Mouse (Mus musculus) lung, embryonic 16.5 days (tissue): ENCODE data around the gene Gpr132. TPM values are rescaled to one million over a fixed set of nuclear protein-coding genes. Genes with fewer than 3 reads are reported as not detected.

Source experiments
- ATAC-seq: fragments of 200-750 bp; cut with Nextera tagmentation; 2 replicates; pipeline ENCODE4 v1.8.0; 2017; ENCODE audit warnings: low read depth, mild to moderate bottlenecking, moderate library complexity
- H3K27ac ChIP-seq: fragments of 300-500 bp; sonication (generic); 2 replicates; pipeline ENCODE4 v1.5.1; 2014; ENCODE audit warnings: mild to moderate bottlenecking, control low read depth, low read length
- H3K27me3 ChIP-seq: fragments of 300-500 bp; sonication (generic); 2 replicates; pipeline ENCODE4 v1.6.1; 2014; ENCODE audit warnings: low read depth, low read length, mixed read lengths; ENCODE audit not compliant: control insufficient read depth, insufficient read depth
- H3K36me3 ChIP-seq: fragments of 300-500 bp; sonication (generic); 2 replicates; pipeline ENCODE4 v1.6.1; 2014; ENCODE audit warnings: low read length; ENCODE audit not compliant: control insufficient read depth, insufficient read depth
- H3K4me1 ChIP-seq: fragments of 300-500 bp; sonication (generic); replicated peaks from 2 replicates; pipeline ENCODE4 v1.6.1; 2014; ENCODE audit warnings: low read length, mixed read lengths; ENCODE audit not compliant: control insufficient read depth, insufficient read depth
- H3K4me2 ChIP-seq: fragments of 300-500 bp; sonication (generic); 2 replicates; pipeline ENCODE4 v1.6.1; 2014; ENCODE audit warnings: low read depth, low read length, control low read depth
- H3K4me3 ChIP-seq: fragments of 300-500 bp; sonication (generic); 2 replicates; pipeline ENCODE4 v1.5.1; 2014; ENCODE audit warnings: mild to moderate bottlenecking, low read length, control low read depth
- H3K9ac ChIP-seq: fragments of 300-500 bp; sonication (generic); 2 replicates; pipeline ENCODE4 v1.6.1; 2014; ENCODE audit warnings: low read length, control low read depth
- H3K9me3 ChIP-seq: fragments of 300-500 bp; sonication (generic); 2 replicates; pipeline ENCODE4 v1.6.1; 2016; ENCODE audit warnings: low read length; ENCODE audit not compliant: control insufficient read depth
- WGBS: fragments of 180-500 bp; shearing (Covaris S2); extraction: QIAGEN DNeasy Blood & Tissue Kit; methylation state at CpG from one replicate; pipeline ENCODE4 v1.1.7; 2014; 5-methylcytosine and 5-hydroxymethylcytosine counted together
- polyA plus RNA-seq: library from polyadenylated mRNA; unstranded; fragments of >200 nt; fragmentation: Nextera tagmentation; extraction: Ambion mirVana; gene quantifications from 2 replicates; pipeline ENCODE4 v1.2.1, GENCODE M21; 2015

Gene Gpr132
- polyA plus RNA-seq, 1 experiment from 2014 or later: 0.15 TPM

GRCm38 (mm10) chr12:112830141-112830540 is 37.9 kb downstream of the Gpr132 start:
- Histone ChIP-seq H3K9me3 (no peaks in the 10 kb centered on the region), H3K4me1 (peaks cover 33% of the 10 kb centered on the region), H3K4me3 (peak overlapping the region; percentile 61), H3K4me2 (peak overlapping the region; percentile 62), H3K27me3 (no peaks in the 10 kb centered on the region), H3K36me3 (peaks cover 5% of the 10 kb centered on the region; the same call in 1 of the 2 replicates), H3K27ac (peak overlapping the region; percentile 34), H3K9ac (peak overlapping the region; percentile 75)
- ATAC-seq: no peak
- WGBS: 11% methylated on average over 2 of the region's 2 CpGs

GRCm38 (mm10) chr12:112829244-112829864 is 38.7 kb downstream of the Gpr132 start, which contains the start of gene Cdca4:
Gene Cdca4 (minus strand): TSS chr12:112829423.
- H3K4me2 ChIP-seq: peak within 1 kb of the TSS; percentile 68
- WGBS: 2% methylated on average over 46 of the region's 72 CpGs
- peak; percentile 98 for ATAC-seq
- peak within 1 kb of the TSS; percentile 95 for H3K4me3 ChIP-seq
- peak within 1 kb of the TSS; percentile 99 for H3K9ac ChIP-seq
- H3K36me3 ChIP-seq: peaks cover 5% of the 10 kb centered on the region
- peak within 1 kb of the TSS; percentile 92 for H3K27ac ChIP-seq
- H3K9me3 ChIP-seq: no peaks in the 10 kb centered on the region
- H3K27me3 ChIP-seq: no peaks in the 10 kb centered on the region
- H3K4me1 ChIP-seq: peaks cover 36% of the 10 kb centered on the region

GRCm38 (mm10) chr12:112828501-112829243 is 39.4 kb downstream of the Gpr132 start:
- H3K27me3 ChIP-seq: no peaks in the 10 kb centered on the region
- H3K4me2 ChIP-seq: peak overlapping the region; percentile 68
- under 1% methylated on average over 37 of the region's 51 CpGs for WGBS
- peak; percentile 86 for ATAC-seq
- H3K4me3 ChIP-seq: peak overlapping the region; percentile 95
- peaks cover 5% of the 10 kb centered on the region for H3K36me3 ChIP-seq
- no peaks in the 10 kb centered on the region for H3K9me3 ChIP-seq
- H3K27ac ChIP-seq: peak overlapping the region; percentile 92
- H3K9ac ChIP-seq: peak overlapping the region; percentile 99
- H3K4me1 ChIP-seq: peaks cover 39% of the 10 kb centered on the region

GRCm38 (mm10) chr12:112825901-112826300 is 42.1 kb downstream of the Gpr132 start:
- no peak for ATAC-seq
- no peaks in the 10 kb centered on the region for H3K9me3 ChIP-seq
- peaks cover 44% of the 10 kb centered on the region for H3K4me1 ChIP-seq
- H3K36me3 ChIP-seq: peaks cover 14% of the 10 kb centered on the region
- no peak overlapping the region for H3K27ac ChIP-seq
- H3K9ac ChIP-seq: 0 out of 2 replicates have a peak overlapping the region, but pooled peaks have one; percentile 16
- H3K4me2 ChIP-seq: no peak overlapping the region
- H3K27me3 ChIP-seq: no peaks in the 10 kb centered on the region
- no peak overlapping the region for H3K4me3 ChIP-seq
- WGBS: 66% methylated on average over 5 of the region's 5 CpGs

GRCm38 (mm10) chr12:112823221-112823620 is 44.8 kb downstream of the Gpr132 start:
- Histone ChIP-seq H3K27ac (no peak overlapping the region), H3K9me3 (no peaks in the 10 kb centered on the region), H3K4me1 (peaks cover 37% of the 10 kb centered on the region), H3K27me3 (no peaks in the 10 kb centered on the region), H3K9ac (0 out of 2 replicates have a peak overlapping the region, but pooled peaks have one; percentile 8), H3K36me3 (peaks cover 33% of the 10 kb centered on the region), H3K4me3 (no peak overlapping the region), H3K4me2 (no peak overlapping the region)
- WGBS: 50% methylated on average over 4 of the region's 4 CpGs
- ATAC-seq: no peak

GRCm38 (mm10) chr12:112822676-112823075 is 45.4 kb downstream of the Gpr132 start:
- 62% methylated on average over 2 of the region's 2 CpGs for WGBS
- Histone ChIP-seq H3K27me3 (no peaks in the 10 kb centered on the region), H3K27ac (no peak overlapping the region), H3K36me3 (peaks cover 35% of the 10 kb centered on the region), H3K4me2 (no peak overlapping the region), H3K9ac (no peak overlapping the region), H3K4me3 (no peak overlapping the region), H3K4me1 (peaks cover 32% of the 10 kb centered on the region), H3K9me3 (no peaks in the 10 kb centered on the region)
- ATAC-seq: no peak

- H3K4me3 ChIP-seq: no peak overlapping the region
- peaks cover 32% of the 10 kb centered on the region for H3K36me3 ChIP-seq
- peaks cover 25% of the 10 kb centered on the region for H3K4me1 ChIP-seq
- no peak overlapping the region for H3K9ac ChIP-seq
- H3K27me3 ChIP-seq: no peaks in the 10 kb centered on the region
- 57% methylated on average over 4 of the region's 4 CpGs for WGBS
- no peak overlapping the region for H3K4me2 ChIP-seq
- ATAC-seq: peak; percentile 34; the same call in 1 of the 2 replicates
- no peaks in the 10 kb centered on the region for H3K9me3 ChIP-seq
- H3K27ac ChIP-seq: no peak overlapping the region
These were observed 46.1 kb downstream of the Gpr132 start for GRCm38 (mm10) chr12:112821974-112822373.

GRCm38 (mm10) chr12:112821216-112821615 is 46.8 kb downstream of the Gpr132 start:
- Histone ChIP-seq H3K27ac (no peak overlapping the region), H3K9me3 (no peaks in the 10 kb centered on the region), H3K36me3 (peaks cover 32% of the 10 kb centered on the region), H3K4me1 (peaks cover 18% of the 10 kb centered on the region; the same call in 1 of the 2 replicates), H3K27me3 (no peaks in the 10 kb centered on the region), H3K4me3 (no peak overlapping the region), H3K4me2 (no peak overlapping the region), H3K9ac (no peak overlapping the region)
- ATAC-seq: no peak
- 48% methylated on average over 1 of the region's 1 CpGs for WGBS

- 80% methylated on average over 12 of the region's 12 CpGs for WGBS
- no peak overlapping the region for H3K27ac ChIP-seq
- H3K4me3 ChIP-seq: no peak overlapping the region
- no peaks in the 10 kb centered on the region for H3K27me3 ChIP-seq
- no peak overlapping the region for H3K9ac ChIP-seq
- H3K36me3 ChIP-seq: peaks cover 32% of the 10 kb centered on the region
- H3K4me1 ChIP-seq: peaks cover 12% of the 10 kb centered on the region; the same call in 1 of the 2 replicates
- ATAC-seq: no peak
- H3K9me3 ChIP-seq: no peaks in the 10 kb centered on the region
- no peak overlapping the region for H3K4me2 ChIP-seq
These were observed 47.5 kb downstream of the Gpr132 start for GRCm38 (mm10) chr12:112820401-112820999.
